Mouse (Mus musculus): ENCODE measurements around the gene Cd244a.

DNA sequence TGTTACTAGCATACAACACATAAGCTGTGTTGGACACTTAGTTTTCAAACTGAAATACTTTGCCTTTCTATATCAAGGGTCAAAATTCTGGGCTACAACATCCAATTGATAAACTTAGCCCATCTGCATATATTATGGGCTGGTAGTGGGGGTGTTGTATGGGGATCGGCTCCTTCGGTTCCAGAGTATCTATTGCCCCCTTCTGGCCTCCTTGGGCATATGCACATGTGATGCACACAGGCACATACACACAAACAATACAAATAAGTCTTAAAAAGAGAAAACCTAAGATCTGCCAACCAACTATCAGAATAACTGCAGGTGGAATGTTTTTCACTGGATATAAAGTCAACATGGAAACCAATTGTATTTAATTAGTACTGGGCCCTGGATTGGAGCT lies 45.8 kb upstream of the Cd244a start:
- TF ChIP-seq TAL1 (IDR thresholded peaks at IDR 0.05; ENCODE audit: low read length) (no peak), GATA1 (IDR thresholded peaks at IDR 0.05; ENCODE audit: low read length) (no peak)

Data from erythroblast, embryonic 14.5 days (primary cell).